Mouse (Mus musculus) induced T-regulatory cell, adult 2 months (primary cell): ENCODE data around the gene Itm2b.

Source experiments
- DNase-seq: peaks from one replicate; pipeline ENCODE4 v3.0.0-alpha.2; 2012; ENCODE audit warnings: low read depth

Gene Itm2b

DNA sequence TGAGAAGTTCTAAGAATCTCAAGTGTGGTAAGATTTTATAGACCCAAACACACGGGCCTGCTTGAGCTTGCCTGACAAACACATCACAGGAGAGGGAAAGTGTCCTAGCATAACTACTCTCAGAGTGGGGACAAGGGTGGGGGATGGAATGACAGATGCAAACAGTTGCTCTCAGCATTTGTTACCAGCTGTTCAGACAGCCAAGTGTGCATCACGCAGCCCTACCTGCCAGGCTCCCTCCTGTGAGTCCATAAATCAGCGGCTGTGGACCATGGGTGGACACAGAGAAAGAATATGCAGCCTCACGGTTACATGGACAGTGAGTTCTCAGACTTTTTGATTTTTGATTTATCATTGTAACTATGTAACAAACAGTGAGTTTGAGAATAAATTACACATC is 15.5 kb downstream of the Itm2b start:
- DNase-seq, result no peak

DNA sequence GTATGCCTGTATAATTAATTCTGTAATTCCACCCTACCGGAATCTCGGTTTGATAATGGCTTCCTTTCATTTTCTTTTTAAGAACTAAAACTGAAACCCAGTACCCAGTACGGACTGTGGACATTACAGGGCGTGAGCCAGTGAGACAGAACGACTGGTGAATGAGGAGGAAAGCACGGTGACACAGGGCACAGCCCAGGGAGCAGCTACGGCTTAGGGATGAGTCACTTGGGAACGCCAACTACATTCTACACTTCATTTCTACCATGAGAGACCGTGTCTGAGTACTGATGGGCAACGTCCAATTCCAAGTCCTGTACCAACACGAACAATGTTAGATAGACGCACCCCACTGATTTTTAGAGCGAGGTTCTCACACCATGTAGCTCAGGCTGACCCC is 16.1 kb downstream of the Itm2b start:
- no peak for DNase-seq

DNA sequence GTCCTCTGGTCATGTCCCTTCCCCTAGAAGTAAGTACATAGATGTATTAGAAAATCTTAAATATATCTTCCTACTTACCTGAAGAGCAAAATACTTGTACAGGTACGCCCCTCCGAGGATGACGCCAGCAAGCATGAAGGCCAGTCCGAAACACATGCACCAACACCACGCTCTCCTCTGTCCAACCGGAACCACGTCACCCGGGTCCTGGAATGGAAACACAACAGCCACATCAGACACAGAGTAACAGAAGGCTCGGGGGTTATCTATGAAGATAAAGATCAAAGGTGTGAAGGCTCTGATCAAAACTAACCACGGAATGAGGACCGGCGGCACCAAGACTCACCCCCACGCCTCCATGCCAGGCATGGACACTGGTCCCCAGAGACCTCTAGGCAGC is 16.9 kb downstream of the Itm2b start:
- DNase-seq, result no peak

DNA sequence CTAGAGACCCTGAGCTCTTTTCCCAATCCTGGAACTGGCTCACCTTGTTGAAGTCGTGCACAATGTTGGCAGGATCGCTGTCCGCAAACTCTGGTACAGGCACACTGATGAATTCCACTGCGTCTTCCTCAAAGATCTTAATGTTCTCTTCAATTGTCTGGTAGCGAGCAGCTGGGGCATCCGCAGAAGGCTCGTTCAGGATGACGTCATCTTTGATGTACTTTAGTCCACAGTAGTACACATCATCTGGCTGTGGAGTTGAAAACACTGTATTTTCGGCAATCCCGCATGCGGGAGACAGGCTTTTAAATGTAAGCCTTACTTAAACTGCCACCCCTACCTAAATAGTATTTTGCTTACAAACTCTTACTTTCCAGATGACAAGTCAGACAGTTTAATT is 18.8 kb downstream of the Itm2b start:
- no peak for DNase-seq

DNA sequence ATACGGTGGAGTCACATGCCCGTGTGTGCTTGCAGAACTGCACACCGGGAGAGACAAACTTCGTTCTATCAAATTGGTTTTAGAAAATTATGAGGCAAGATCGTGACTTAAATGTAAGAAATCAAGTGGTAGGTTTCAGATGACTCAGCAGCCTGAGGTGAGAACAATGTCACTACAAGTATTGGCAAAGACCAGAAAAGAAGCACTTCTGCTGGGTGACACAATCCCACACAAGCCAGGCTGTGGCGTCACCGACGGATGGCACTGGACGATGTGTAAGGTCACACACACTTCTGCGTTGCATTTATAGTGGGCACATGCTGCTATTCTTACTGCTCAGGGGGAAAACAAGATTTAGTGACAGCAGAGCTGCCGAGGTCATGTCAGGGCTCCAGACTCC is 21.3 kb downstream of the Itm2b start:
- DNase-seq, result no peak

DNA sequence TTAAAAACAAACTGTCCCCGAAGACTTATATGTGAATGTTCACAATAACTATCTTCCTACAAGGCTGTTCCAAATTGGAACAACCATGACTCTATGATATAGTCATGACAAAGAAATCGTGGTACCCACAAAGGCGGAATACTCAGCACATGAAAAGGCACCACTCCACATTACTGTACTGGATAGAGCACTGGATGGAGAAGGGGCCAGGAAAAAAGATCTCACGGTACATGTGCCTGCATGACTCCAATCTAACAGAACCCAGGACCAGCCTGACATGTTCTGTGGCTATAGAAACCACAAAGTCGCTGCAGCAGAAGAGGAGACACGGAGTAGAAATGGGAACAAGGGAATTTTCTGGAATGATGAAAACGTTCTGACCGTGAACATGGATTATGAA is 30.4 kb downstream of the Itm2b start:
- no peak for DNase-seq

DNA sequence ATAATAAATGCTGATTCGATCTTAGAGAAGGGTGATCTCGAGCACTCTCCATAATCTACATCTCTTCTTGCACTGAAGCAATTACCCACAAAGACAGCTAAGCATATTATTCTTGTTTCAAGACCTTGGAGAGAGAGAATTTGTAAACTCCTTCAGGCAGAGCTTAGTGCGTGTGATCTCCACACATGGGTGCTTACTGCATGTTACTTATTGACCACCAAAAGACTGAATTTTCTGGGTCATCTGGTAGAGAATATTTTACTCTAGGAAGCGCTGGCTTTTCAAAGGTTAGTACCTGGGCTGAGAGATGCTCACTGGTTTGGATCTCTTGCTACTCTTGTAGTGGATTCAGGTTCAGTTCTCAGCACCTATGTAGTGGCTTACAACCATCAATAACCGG is 34.0 kb downstream of the Itm2b start:
- DNase-seq, result no peak

DNA sequence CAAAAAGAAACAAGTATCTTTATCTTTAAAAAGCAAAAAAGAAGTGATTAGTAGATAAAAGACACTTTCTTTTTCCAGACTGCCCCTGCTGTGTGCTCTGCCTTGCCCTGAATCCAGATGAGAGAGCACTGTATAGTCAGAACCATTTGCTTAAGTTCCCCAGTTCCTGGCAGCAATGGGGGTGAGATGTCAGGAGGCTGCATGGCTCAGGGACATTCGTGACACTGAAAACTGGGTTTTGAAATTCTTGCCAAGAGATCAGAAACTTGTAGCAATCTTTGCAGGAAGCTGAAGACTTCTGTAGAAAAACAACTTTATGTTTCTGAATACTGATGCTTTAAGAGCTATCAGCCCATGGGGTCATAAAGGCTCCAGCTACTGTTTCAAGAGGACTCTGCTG is 35.1 kb downstream of the Itm2b start:
- no peak for DNase-seq

DNA sequence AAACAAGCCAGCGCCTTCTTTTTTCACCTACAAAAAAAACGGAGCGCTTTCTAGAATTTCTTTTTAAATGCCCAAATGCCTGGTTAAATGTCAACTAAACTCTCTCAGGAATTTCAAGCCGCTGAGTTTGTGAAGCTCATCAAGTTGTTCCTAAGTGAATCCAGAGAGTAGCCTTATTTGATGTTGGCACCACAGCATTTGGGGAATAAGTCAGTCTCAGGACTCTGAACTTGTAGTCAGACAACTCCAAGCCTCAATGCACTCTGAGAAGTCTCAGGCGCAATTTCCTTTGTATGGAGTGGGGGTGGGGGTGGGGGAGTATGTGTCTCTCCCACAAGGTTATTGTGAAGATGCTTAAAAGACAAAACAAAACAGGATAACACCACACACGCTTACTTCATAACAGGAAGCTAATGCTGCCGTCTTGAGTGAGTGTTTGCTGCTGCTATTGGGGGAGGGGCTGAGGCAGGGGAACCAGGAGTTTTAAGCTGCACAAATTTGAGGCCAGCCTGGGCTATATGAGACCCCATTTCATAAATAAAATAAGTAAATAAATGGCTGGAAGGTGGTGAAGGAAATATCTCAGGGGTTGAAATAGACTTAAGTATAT is 35.9 kb downstream of the Itm2b start:
- DNase-seq, result peak; percentile 65

DNA sequence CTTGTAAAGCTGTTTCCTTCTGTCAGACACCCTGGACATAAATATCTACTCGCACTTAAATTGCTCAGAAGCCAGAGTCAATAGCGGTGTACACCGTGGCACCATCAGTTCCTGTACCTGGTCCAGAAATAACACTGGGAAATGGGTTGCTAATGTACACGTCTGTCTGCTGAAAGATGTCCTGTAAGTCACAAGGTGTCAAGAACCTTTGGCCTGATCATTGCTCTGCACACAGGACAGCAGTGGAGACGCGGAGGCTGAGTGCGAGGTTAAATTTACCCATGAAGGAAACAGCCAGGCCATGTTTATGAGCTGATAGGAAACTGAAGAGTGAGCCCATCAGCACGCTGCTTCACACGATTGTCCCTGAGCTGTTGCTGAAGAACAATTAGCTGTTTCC is 37.8 kb downstream of the Itm2b start:
- no peak for DNase-seq

DNA sequence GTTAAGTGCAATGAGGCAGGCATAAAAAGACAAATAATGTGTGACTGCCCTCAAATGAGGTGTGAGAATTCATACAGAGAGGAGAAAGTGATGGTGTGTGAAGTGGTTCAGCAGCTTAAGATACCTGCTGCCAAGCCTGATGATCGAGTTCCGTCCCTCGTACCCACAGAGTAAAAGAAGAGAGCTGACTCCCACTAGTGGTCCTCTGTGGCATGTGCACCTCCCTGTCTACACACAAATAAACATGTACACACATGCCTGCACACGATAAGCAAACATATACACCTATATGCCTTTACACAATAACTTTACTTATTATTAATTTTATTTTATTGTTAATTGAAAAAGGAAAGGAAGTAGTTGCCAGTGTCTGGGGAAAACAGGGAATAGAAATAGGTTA is 39.5 kb downstream of the Itm2b start:
- DNase-seq, result no peak

DNA sequence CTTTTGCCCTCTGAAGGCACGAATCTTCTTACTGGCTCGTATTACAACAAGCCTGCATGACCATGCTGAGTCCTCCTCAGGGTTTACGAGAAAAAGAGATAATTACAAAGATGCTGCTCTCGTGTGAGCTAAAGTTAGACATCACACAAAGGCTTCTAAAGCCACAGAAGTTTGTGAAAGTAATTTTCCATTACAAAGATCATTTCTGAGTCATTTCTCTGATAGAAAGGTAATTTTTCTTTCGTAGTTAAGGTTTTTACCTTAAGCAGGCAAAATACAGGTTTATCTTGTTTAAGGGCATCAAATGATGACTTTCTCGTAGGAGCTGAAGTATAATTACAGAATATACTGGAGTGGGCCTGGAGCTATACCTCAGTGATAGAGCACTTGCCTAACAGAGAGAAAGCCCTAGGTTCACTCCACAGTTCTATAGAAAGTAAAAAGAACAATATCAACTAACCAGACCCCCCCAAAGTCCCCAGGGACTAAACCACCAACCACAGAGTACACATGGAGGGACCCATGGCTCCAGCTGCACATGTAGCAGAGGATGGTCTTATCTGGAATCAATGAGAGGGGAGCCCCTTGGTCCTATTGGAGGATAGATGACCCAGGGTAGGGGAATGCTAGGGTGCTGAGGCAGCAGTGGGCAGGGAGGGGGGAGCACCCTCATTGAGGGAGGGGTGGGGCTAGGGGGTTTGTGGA is 44.9 kb downstream of the Itm2b start:
- DNase-seq, result peak; percentile 62

DNA sequence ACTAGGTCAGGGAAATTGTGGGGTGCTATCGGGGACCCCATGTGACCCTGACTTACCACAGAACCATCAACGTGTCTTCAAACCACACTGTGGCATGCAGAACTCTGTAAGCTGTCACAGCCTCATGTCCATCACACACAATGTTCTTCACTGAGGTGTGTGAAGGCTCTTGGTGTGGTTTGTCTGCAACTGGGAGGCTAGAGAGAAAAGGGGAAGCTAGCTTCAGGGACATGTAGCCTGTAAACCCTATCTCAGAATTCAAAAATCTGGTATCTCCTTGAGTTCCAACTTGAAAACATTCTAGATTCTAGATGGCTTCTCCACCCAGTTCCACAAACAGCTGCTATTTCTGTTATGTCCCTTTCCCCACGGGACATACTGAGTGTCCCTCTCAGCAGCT is 45.5 kb downstream of the Itm2b start:
- peak; percentile 54 for DNase-seq

DNA sequence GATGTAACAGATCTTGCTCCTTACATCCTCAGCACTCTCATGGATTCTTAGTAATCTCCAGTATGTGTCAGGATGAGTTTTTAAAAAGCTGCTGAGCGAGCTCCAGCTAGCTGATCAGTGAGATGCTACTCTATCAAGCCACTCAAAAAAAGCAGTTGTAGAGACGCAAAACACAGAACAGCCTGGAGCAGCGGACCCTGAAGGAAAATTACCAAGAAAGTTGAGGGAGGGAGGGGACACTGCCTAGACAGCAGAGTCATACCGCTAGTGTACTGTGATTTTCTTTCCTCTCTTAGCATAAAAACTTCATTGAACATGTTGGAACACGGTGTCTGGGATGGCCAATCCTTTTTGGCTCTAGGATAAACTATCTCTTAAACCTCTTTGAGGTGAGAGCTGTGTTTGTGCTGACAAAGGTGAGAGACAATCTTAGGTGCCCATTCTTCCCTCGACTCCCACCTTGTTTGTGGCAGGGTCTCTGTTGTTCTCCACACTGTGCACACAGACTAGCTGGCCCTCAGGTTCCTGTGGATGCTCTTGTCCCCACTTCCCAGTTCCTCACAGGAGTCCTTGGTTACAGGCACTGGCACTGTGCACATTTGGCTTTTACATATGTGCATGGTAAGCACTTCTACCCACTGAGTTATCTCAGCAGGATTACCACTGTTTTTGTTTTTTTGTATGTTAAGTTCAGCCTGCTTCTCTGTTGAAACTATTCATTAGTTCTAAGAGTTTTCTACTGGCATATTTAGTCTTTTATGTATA is 48.6 kb downstream of the Itm2b start:
- DNase-seq, result no peak

DNA sequence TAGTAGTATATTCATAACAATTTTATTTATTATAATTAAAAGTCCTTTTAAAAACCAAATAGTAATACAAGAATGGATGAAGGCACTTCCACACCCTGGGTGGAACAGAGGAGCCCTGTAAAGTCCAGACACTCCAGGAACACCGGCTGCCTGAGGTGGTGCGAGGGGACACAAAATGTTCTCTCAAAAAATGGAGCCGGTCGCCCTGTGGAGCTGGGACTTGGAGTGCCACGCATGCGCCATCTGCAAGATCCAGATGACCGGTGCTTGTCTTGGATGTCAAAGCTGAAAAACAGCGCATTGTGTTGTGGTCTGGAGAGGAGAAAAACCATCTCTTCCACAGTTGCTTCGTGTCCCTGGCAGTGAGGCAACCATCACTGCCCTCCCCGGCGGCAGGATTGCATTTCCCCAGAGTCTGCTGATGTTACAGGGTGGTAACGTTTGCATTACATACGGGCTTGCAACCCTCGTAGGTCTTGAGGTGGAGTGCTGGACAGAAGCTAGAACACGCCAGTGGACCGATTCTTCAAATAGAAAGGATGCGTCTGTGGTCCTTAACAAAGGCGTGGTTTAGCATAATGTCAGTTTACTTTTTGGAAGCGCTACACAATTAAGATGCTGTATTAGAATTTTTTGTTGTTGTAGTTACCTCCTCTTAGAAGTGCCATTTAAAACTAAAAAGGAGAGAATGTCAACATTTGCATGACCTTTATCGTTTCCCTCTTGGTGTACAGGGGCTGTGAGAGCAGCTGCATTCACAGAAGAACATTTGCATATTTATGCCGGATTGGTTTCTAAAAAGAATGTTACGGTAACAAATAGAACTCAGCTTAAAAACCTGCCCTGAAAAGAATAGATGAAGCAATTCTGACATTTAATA is 49.9 kb downstream of the Itm2b start:
- peak; percentile 47 for DNase-seq

DNA sequence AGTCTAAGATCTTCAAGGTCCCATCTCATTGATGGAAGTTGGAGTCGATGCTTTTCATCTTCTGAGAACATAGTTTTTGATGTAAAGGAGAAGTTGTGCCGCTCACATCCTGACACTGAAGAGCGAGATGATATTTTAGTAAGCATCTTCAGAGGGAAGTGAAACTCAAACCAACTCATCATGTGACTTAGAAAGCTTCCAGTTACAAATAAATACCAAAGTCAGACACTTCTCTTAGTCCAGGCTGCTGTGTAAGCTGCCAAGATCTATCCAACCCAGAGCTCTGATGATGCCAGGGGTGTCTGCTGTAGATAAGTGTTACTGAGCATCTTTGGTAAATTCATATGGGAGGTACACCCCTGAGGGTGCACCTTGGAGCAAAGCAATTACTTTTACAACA is 51.2 kb downstream of the Itm2b start:
- peak; percentile 47 for DNase-seq

DNA sequence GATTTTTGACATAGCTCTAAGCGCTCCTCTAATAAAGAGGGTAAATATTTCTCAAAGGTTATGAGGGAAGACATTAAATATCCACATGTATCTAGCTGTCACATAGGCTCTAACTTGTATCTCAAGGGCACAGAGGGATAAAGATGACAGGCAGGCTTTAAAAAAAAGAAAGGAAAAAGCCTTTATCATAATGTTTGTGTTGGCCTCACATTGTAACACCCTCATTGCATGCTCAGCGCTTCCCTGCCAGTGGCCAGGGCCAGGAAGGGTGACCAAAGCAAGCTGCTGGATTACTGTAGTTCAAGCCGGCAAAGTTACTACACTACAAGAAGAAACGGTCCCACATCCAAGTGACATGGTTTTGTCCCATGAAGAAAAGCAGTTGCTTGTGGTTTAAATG is 53.7 kb downstream of the Itm2b start:
- DNase-seq, result no peak

DNA sequence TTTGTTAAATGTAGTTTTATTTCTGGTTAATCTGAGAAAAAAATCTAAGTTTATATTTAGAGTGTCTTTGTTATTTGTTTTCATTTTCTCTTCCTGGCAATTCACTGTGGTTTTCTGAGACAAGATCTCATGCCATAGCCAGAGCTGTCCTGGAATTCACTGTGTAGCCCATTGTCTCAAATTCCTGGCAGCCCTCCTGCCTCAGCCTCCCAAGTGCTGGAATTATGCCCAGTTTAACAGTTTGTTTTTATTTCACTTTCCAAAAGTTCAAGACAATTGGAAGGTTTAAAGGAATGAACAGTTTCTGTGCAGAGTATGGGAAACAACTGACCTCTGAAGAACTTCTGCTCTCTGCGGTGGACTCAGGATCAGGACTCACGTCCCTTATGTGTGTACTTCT is 55.2 kb downstream of the Itm2b start:
- DNase-seq, result no peak

DNA sequence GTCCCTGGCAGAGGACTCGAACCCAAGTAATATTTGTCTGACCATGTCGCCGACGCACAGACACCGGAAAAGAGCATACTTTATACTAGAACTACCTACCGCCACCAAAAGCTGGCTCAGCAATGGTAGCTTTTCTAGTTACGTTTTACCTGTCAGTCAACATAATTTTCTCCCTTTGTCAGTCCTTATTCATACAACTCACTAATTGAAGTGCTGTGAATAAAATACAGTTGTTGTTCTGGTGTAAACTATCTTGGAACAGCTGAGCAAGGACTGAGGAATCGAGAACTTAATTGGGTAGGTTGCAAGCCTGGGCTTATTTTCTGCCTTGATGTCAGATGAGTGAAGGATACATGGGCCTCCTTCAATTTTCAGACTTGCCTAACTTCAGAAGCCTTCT is 58.6 kb downstream of the Itm2b start:
- DNase-seq, result peak; percentile 61

DNA sequence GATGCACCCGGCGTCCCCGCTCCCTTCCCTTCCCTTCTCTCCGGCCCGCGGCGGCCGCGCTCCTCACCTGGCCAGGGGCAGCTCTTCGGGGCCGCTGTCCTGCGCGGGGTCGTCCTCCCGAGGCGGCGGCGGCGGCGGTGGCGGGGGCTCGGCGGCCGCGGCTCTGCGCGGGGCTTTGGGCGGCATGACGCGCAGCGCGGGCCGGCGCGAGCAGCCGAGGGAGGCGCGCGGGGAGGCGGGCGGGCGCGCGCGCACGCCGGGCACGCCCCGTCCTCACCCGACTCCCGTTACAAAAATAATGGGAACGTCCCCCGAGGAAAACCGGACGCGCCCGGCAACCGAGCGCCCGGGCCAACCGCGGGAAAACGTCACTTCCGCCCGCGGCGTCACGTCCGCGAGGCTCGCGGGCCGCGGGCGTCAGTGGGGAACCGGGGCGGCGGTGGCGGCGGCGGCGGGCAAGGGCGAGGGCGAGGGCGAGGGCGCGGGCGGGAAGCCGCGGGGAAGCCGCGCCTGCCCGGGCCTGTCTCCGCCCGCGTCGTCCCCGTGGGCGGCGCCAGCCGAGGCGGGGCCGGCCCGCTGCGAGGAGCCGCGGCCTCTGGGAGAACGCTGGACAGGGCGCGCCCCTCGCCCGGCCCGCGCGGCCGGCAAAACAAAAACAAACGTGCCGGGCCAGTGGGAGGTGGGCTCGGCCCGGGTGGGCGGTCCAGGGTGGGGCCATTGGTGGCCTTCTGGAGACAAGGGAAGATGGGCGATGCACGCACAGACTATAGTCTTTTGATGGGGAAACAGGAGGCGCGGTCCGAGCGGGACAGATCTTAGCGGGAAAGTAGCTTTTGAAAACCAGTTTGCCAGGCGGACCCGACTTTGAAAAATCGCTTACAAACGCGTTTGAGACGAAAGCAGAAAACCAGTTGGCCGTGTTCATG is 59.4 kb downstream of the Itm2b start, which contains the start of gene Rb1:
Rb1 (minus strand) TSS at position 367 of the 926 bp plus-strand sequence.
- peak; percentile 90 for DNase-seq
